Mouse (Mus musculus) neural tube, embryonic 11.5 days (tissue): ENCODE results near the gene Prkd3. TPM values are rescaled to one million over a fixed set of nuclear protein-coding genes. Genes with fewer than 3 reads are reported as not detected.

Experiments used
- ATAC-seq: fragments of 200-750 bp; cut with Nextera tagmentation; 2 replicates; pipeline ENCODE4 v1.8.0; 2017; ENCODE audit warnings: moderate number of reproducible peaks, mild to moderate bottlenecking, moderate TSS enrichment, moderate library complexity; ENCODE audit not compliant: insufficient read depth, low FRiP score, low TSS enrichment
- DNase-seq: peaks from one replicate; pipeline ENCODE4 v3.0.0-alpha.2; 2015; ENCODE audit warnings: low spot score
- H3K27ac ChIP-seq: fragments of 300-500 bp; sonication (generic); 2 replicates; pipeline ENCODE4 v1.5.1; 2014; ENCODE audit warnings: low read depth, mild to moderate bottlenecking, low read length
- H3K27me3 ChIP-seq: fragments of 300-500 bp; sonication (generic); 2 replicates; pipeline ENCODE4 v1.6.1; 2014; ENCODE audit warnings: mild to moderate bottlenecking, low read length, mixed read lengths; ENCODE audit not compliant: control insufficient read depth, insufficient read depth
- H3K36me3 ChIP-seq: fragments of 300-500 bp; sonication (generic); 2 replicates; pipeline ENCODE4 v1.6.1; 2014; ENCODE audit warnings: mild to moderate bottlenecking, low read length, moderate library complexity, mixed read lengths; ENCODE audit not compliant: control insufficient read depth, insufficient read depth
- H3K4me1 ChIP-seq: fragments of 300-500 bp; sonication (generic); 2 replicates; pipeline ENCODE4 v1.6.1; 2014; ENCODE audit warnings: low read length, mixed read lengths; ENCODE audit not compliant: control insufficient read depth, insufficient read depth
- H3K4me2 ChIP-seq: fragments of 300-500 bp; sonication (generic); 2 replicates; pipeline ENCODE4 v1.6.1; 2014; ENCODE audit warnings: low read depth, mild to moderate bottlenecking, moderate library complexity
- H3K4me3 ChIP-seq: fragments of 300-500 bp; sonication (generic); 2 replicates; pipeline ENCODE4 v1.5.1; 2014; ENCODE audit warnings: low read depth, low read length
- H3K9ac ChIP-seq: fragments of 300-500 bp; sonication (generic); 2 replicates; pipeline ENCODE4 v1.6.1; 2014; ENCODE audit warnings: mild to moderate bottlenecking, low read length
- H3K9me3 ChIP-seq: fragments of 300-500 bp; sonication (generic); 2 replicates; pipeline ENCODE4 v1.6.1; 2016; ENCODE audit warnings: low read length; ENCODE audit not compliant: control insufficient read depth
- WGBS: fragments of 180-500 bp; shearing (Covaris S2); extraction: QIAGEN DNeasy Blood & Tissue Kit; methylation state at CpG from one replicate; pipeline ENCODE4 v1.1.7; 2014; 5-methylcytosine and 5-hydroxymethylcytosine counted together
- polyA plus RNA-seq: library from polyadenylated mRNA; unstranded; fragments of >200 nt; fragmentation: Nextera tagmentation; extraction: Ambion mirVana; gene quantifications from 2 replicates; pipeline ENCODE4 v1.2.1, GENCODE M21; 2014

Prkd3 gene
- polyA plus RNA-seq, 1 experiment from 2014 or later = 45.7 TPM

DNA sequence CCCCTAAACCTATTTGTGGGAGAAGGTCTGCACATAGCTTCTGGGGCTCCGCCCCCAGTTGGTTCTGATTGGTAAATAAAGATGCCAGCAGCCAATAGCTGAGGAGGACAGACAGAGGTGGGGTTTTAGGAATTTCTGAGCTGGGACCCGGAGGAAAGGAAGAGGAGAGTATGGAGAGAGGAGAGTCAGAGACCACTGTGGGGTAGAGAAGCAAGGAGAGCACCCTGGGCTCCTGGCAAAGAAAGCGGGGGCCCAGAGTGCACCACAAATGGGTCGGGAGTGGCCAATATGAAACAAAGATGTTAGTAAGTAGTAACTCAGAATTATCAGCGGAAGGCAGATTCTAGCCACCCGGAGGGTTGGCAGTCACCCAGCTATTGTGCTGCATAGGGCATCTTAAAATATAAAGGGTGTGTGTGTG lies 107.7 kb downstream of the Prkd3 start:
- H3K9ac ChIP-seq = peak overlapping the region; percentile 18; the same call in 1 of the 2 replicates
- no peaks in the 10 kb centered on the region for H3K9me3 ChIP-seq
- peaks cover 3% of the 10 kb centered on the region; the same call in 1 of the 2 replicates for H3K4me1 ChIP-seq
- no peaks in the 10 kb centered on the region for H3K27me3 ChIP-seq
- 38% methylated on average over 6 of the region's 6 CpGs for WGBS
- ATAC-seq (peak; percentile 52; the same call in 1 of the 2 replicates), DNase-seq (peak; percentile 36)
- H3K4me2 ChIP-seq = peak overlapping the region; percentile 31
- peak overlapping the region; percentile 22 for H3K4me3 ChIP-seq
- H3K27ac ChIP-seq = no peak overlapping the region
- H3K36me3 ChIP-seq = no peaks in the 10 kb centered on the region

DNA sequence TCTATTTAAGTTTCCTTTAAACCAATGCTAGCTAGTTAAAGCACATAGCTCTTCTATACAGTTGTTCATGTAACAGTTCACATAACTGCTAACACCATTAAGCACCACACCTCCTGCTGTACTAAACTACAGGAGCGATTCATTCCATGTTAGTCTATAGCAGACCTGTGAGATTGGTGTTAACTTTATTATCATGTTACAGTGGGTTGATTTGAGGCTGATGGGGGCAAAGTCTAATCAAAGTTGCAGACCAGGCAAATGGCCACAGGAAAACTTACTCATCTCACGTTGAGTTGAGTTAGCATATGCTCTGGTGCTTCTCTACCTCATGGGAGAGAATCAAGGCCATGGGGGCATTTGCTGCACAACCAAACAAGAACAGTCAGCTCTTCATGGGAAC lies 111.2 kb downstream of the Prkd3 start:
- ATAC-seq (no peak), DNase-seq (no peak)
- no peak overlapping the region for H3K4me3 ChIP-seq
- 83% methylated on average over 2 of the region's 2 CpGs for WGBS
- no peak overlapping the region for H3K27ac ChIP-seq
- no peak overlapping the region for H3K9ac ChIP-seq
- H3K9me3 ChIP-seq = no peaks in the 10 kb centered on the region
- H3K36me3 ChIP-seq = no peaks in the 10 kb centered on the region
- H3K4me1 ChIP-seq = no peaks in the 10 kb centered on the region
- H3K4me2 ChIP-seq = no peak overlapping the region
- H3K27me3 ChIP-seq = no peaks in the 10 kb centered on the region

DNA sequence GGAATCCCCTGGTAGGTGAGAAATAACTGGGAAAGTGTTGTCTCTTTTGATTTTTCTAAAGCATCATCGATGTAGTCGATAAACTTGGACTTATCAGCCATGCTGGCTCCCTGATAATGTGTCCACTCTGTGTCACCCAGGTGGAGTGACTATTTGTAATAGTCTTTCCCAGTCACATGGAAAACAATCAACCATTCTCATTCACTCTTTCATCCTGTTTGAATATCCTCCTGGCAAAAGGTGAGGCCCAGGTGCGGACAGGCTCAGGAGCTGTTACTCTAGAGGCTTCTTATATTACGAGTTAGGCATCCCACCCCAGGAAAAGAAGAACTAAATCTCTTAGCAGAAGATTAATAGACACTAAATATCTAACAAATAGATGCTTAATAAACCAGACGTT lies 113.7 kb downstream of the Prkd3 start, which contains the start of gene Sult6b1:
Gene Sult6b1 (minus strand): TSS at position 101 of the 400 bp plus-strand sequence.
- no peaks in the 10 kb centered on the region for H3K9me3 ChIP-seq
- DNase-seq (no peak), ATAC-seq (no peak)
- H3K36me3 ChIP-seq = no peaks in the 10 kb centered on the region
- 84% methylated on average over 5 of the region's 5 CpGs for WGBS
- H3K27me3 ChIP-seq = no peaks in the 10 kb centered on the region
- H3K4me2 ChIP-seq = no peak within 1 kb of the TSS
- H3K27ac ChIP-seq = no peak within 1 kb of the TSS
- no peaks in the 10 kb centered on the region for H3K4me1 ChIP-seq
- H3K9ac ChIP-seq = no peak within 1 kb of the TSS
- H3K4me3 ChIP-seq = no peak within 1 kb of the TSS

DNA sequence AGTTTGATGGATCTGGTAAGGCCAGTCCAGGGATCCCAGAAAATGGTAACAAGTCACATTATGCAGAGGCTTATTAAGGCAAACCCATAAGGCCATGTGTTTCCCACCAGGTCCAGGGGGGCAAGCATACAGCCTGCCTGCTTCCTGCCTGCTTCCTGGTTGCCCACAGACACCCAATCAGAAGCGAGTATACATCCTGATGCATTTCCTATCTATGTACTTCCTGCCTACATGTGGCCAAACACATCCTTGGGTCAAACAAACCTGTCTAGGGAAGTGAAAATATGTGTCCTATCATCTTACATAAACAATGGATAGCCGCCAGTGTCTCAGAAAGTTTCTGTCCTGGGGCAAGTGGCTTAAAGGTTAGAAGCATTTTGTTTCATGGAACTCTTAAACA lies 117.5 kb downstream of the Prkd3 start:
- ATAC-seq = no peak
- Histone ChIP-seq H3K9ac (no peak overlapping the region), H3K27me3 (no peaks in the 10 kb centered on the region), H3K4me3 (no peak overlapping the region), H3K4me2 (no peak overlapping the region), H3K27ac (no peak overlapping the region), H3K36me3 (no peaks in the 10 kb centered on the region), H3K9me3 (no peaks in the 10 kb centered on the region), H3K4me1 (no peaks in the 10 kb centered on the region)
- 82% methylated on average over 2 of the region's 2 CpGs for WGBS
- no peak for DNase-seq

Other genes starting within 250 kb of the Prkd3 start
- 18.9 and 21.3 TPM in 2 replicates for gene Heatr5b, start 185.5 kb downstream of the Prkd3 start, polyA plus RNA-seq
- 35.2 and 46.4 TPM in 2 replicates for gene Gpatch11, start 185.2 kb downstream of the Prkd3 start, polyA plus RNA-seq
- gene Eif2ak2, start 138.2 kb downstream of the Prkd3 start, polyA plus RNA-seq = 3.2 and 3.3 TPM in 2 replicates
- gene Sult6b1, start 113.8 kb downstream of the Prkd3 start, polyA plus RNA-seq = 0.11 TPM in 1 of 2 replicates, not detected in the other
- gene Cebpzos, start 104.3 kb downstream of the Prkd3 start, polyA plus RNA-seq = 99.3 and 109 TPM in 2 replicates
- 56.8 and 57.6 TPM in 2 replicates for gene Cebpz, start 83.8 kb downstream of the Prkd3 start, polyA plus RNA-seq
- 48.3 and 53.3 TPM in 2 replicates for gene Ndufaf7, start 83.7 kb downstream of the Prkd3 start, polyA plus RNA-seq
- gene Qpct, start 31.1 kb upstream of the Prkd3 start, polyA plus RNA-seq = 6.4 and 7.5 TPM in 2 replicates